26 mouse cellular contexts compared by ENCODE assay signal in genomic region chr6:142844061-142844460, GRCm38 (mm10). TPM values are rescaled to one million over a fixed set of nuclear protein-coding genes. Genes with fewer than 3 reads are reported as not detected.
DNase-seq lines count a peak whose midpoint lies in the region; ATAC-seq and TF ChIP-seq lines count a peak whose summit lies in the region.
"Had no signal": no experiment of that assay in that cellular context is flagged by ENCODE, and none has a peak within 500 bp of the region (broad histone marks: within the 10 kb centered on the region; RNA-seq: fewer than 3 reads in every experiment).

No protein-coding gene starts in this region.

- ATAC-seq in liver, embryonic 11.5 days (replicated peaks; ENCODE audit: low FRiP score) = no peak
- no peak for ATAC-seq in liver, postnatal 0 days
- ATAC-seq: forebrain, embryonic 14.5 days; forebrain, embryonic 16.5 days had no signal

- no peaks in the 10 kb centered on the region for H3K9me3 ChIP-seq in heart, embryonic 10.5 days
- no peaks in the 10 kb centered on the region for H3K9me3 ChIP-seq in liver, embryonic 11.5 days (ENCODE audit: control insufficient read depth, low read length)
- no peaks in the 10 kb centered on the region for H3K9me3 ChIP-seq in liver, postnatal 0 days (ENCODE audit: low read length)
- H3K9me3 ChIP-seq: embryonic facial prominence, embryonic 13.5 days; embryonic facial prominence, embryonic 15.5 days; forebrain, embryonic 10.5 days; forebrain, embryonic 12.5 days had no signal

- 0 out of 2 replicates have a peak, but pooled peaks cover 6% of the 10 kb centered on the region for H3K27me3 ChIP-seq in heart, embryonic 10.5 days (ENCODE audit: insufficient read depth, poor library complexity, severe bottlenecking)
- no peaks in the 10 kb centered on the region for H3K27me3 ChIP-seq in heart, adult 2 months (ENCODE audit: control insufficient read depth, insufficient read depth, low read length)
- H3K27me3 ChIP-seq in liver, embryonic 11.5 days (replicated peaks; ENCODE audit: control insufficient read depth, insufficient read depth, low read length) = no peaks in the 10 kb centered on the region
- H3K27me3 ChIP-seq in liver, postnatal 0 days (ENCODE audit: insufficient read depth, low read length) = no peaks in the 10 kb centered on the region
- H3K27me3 ChIP-seq: embryonic facial prominence, embryonic 13.5 days; embryonic facial prominence, embryonic 15.5 days; forebrain, embryonic 12.5 days had no signal

- no peak overlapping the region for H3K27ac ChIP-seq in heart, embryonic 10.5 days
- H3K27ac ChIP-seq in heart, adult 2 months = no peak overlapping the region
- no peak overlapping the region for H3K27ac ChIP-seq in liver, embryonic 11.5 days (ENCODE audit: low read depth, low read length)
- H3K27ac ChIP-seq in liver, postnatal 0 days (ENCODE audit: low read depth) = no peak overlapping the region
- H3K27ac ChIP-seq: embryonic facial prominence, embryonic 13.5 days; embryonic facial prominence, embryonic 15.5 days; forebrain, embryonic 10.5 days; forebrain, embryonic 12.5 days had no signal

- DNase-seq in heart, embryonic 10.5 days (ENCODE audit: low spot score) = peak; percentile 24
- DNase-seq in heart, adult 2 months = no peak
- peak; percentile 10 for DNase-seq in liver, embryonic 11.5 days (ENCODE audit: low spot score)
- DNase-seq in liver, postnatal 0 days = no peak
- DNase-seq: adrenal gland, adult 2 months; adrenal gland, postnatal 10 days; adrenal gland, postnatal 25 days; cerebellum, adult 11 months; cerebellum, adult 18-20 months; cerebellum, adult 8-10 months; cerebellum, adult 9-11 months; cerebellum, postnatal 14 days; cerebellum, postnatal 36 days; embryo, embryonic 11 days had no signal

- no peak overlapping the region for H3K9ac ChIP-seq in heart, adult 2 months (ENCODE audit: low read depth, low read length)
- H3K9ac ChIP-seq in liver, embryonic 11.5 days (ENCODE audit: low read depth, low read length) = no peak overlapping the region
- H3K9ac ChIP-seq in liver, postnatal 0 days (replicated peaks) = no peak overlapping the region
- H3K9ac ChIP-seq: embryonic facial prominence, embryonic 13.5 days; embryonic facial prominence, embryonic 15.5 days; forebrain, embryonic 12.5 days had no signal

- intact Hi-C loops in heart, adult 2 months (cut with DNase I) = no loop called here

- H3K36me3 ChIP-seq in heart, embryonic 10.5 days = no peaks in the 10 kb centered on the region
- H3K36me3 ChIP-seq in heart, adult 2 months (ENCODE audit: control insufficient read depth, insufficient read depth, low read length) = no peaks in the 10 kb centered on the region
- no peaks in the 10 kb centered on the region for H3K36me3 ChIP-seq in liver, embryonic 11.5 days (ENCODE audit: control insufficient read depth, insufficient read depth, low read length)
- no peaks in the 10 kb centered on the region for H3K36me3 ChIP-seq in liver, postnatal 0 days (replicated peaks; ENCODE audit: insufficient read depth, low read length)
- H3K36me3 ChIP-seq: embryonic facial prominence, embryonic 13.5 days; embryonic facial prominence, embryonic 15.5 days; forebrain, embryonic 10.5 days; forebrain, embryonic 12.5 days had no signal

- peaks cover 7% of the 10 kb centered on the region; the same call in 1 of the 2 replicates for H3K4me1 ChIP-seq in heart, embryonic 10.5 days
- H3K4me1 ChIP-seq in heart, adult 2 months (ENCODE audit: control insufficient read depth, insufficient read depth, low read length) = no peaks in the 10 kb centered on the region
- H3K4me1 ChIP-seq in liver, embryonic 11.5 days (replicated peaks; ENCODE audit: control insufficient read depth, insufficient read depth, low read length) = no peaks in the 10 kb centered on the region
- no peaks in the 10 kb centered on the region for H3K4me1 ChIP-seq in liver, postnatal 0 days (ENCODE audit: insufficient read depth)
- H3K4me1 ChIP-seq: embryonic facial prominence, embryonic 13.5 days; embryonic facial prominence, embryonic 15.5 days; forebrain, embryonic 10.5 days; forebrain, embryonic 12.5 days had no signal

- TF ChIP-seq CTCF in heart, adult 2 months (IDR thresholded peaks at IDR 0.05) = no peak
- TF ChIP-seq CTCF in liver, postnatal 0 days (IDR thresholded peaks at IDR 0.05; ENCODE audit: low read depth) = no peak

- no peak for TF ChIP-seq EP300 in heart, adult 2 months (IDR thresholded peaks at IDR 0.05; ENCODE audit: insufficient read depth, low read depth, low read length)
- TF ChIP-seq EP300 in liver, postnatal 0 days (IDR thresholded peaks at IDR 0.05; ENCODE audit: low read depth) = no peak

- no peak overlapping the region for H3K4me3 ChIP-seq in heart, embryonic 10.5 days
- H3K4me3 ChIP-seq in heart, adult 2 months = no peak overlapping the region
- H3K4me3 ChIP-seq in liver, embryonic 11.5 days (ENCODE audit: low read depth, low read length) = no peak overlapping the region
- no peak overlapping the region for H3K4me3 ChIP-seq in liver, postnatal 0 days (ENCODE audit: low read depth, low read length)
- H3K4me3 ChIP-seq: embryonic facial prominence, embryonic 13.5 days; embryonic facial prominence, embryonic 15.5 days; erythroblast, embryonic 14.5 days; forebrain, embryonic 10.5 days; forebrain, embryonic 12.5 days had no signal

- 79% methylated on average over 4 of the region's 4 CpGs for WGBS in heart, embryonic 10.5 days
- 77% methylated on average over 4 of the region's 4 CpGs for WGBS in heart, adult 2 months
- WGBS in liver, embryonic 11.5 days = 80% methylated on average over 4 of the region's 4 CpGs
- WGBS in liver, postnatal 0 days (ENCODE audit: insufficient replicate concordance) = 75% methylated on average over 4 of the region's 4 CpGs

- no peak overlapping the region for H3K4me2 ChIP-seq in liver, embryonic 11.5 days
- no peak overlapping the region for H3K4me2 ChIP-seq in liver, postnatal 0 days (ENCODE audit: low read depth, low read length)
- H3K4me2 ChIP-seq: embryonic facial prominence, embryonic 13.5 days; embryonic facial prominence, embryonic 15.5 days; forebrain, embryonic 12.5 days had no signal

- no peaks in the 10 kb centered on the region for H3K79me2 ChIP-seq in heart, adult 2 months (replicated peaks; ENCODE audit: control insufficient read depth, insufficient read depth, low read length)

- TF ChIP-seq POLR2A in heart, adult 2 months (IDR thresholded peaks at IDR 0.05; ENCODE audit: insufficient read depth, low read depth, low read length) = no peak

RNA-seq across cellular contexts. Expression of gene Sult6b2, which starts 39.8 kb away (rescaled TPM):
- polyA plus RNA-seq in heart, embryonic 10.5 days (2016; fragmentation: Nextera tagmentation; extraction: Ambion mirVana) = 0.06 TPM in 1 of 2 replicates, not detected in the other
- total RNA-seq in heart, adult 2 months (2021) = not detected
- polyA plus RNA-seq in heart, adult 2 months (2012; rRNA removed) = 0.12 TPM in 2 replicates
- polyA plus RNA-seq in liver, embryonic 11.5 days (2014; fragmentation: Nextera tagmentation; extraction: Ambion mirVana) = 0.07 TPM in 1 of 2 replicates, not detected in the other
- polyA plus RNA-seq in liver, postnatal 0 days (2015; fragmentation: Nextera tagmentation; extraction: Ambion mirVana) = not detected in 2 replicates
- total RNA-seq: adrenal gland, adult 2 months; adrenal gland, postnatal 10 days; adrenal gland, postnatal 25 days; adrenal gland, postnatal 4 days; common myeloid progenitor, adult 5-6 weeks; MEL had no signal
- polyA plus RNA-seq: adrenal gland, adult 2 months; C2C12; embryonic facial prominence, embryonic 11.5 days; embryonic facial prominence, embryonic 13.5 days; embryonic facial prominence, embryonic 15.5 days; erythroblast, embryonic 14.5 days had no signal

Comparison
In these comparisons a context has a peak if more than half of its experiments do, and no peak if none do; other contexts are left out.
1. DNase-seq: peak in heart, embryonic 10.5 days (single experiment) and liver, embryonic 11.5 days (single experiment); none in heart, adult 2 months (0 of 2) and liver, postnatal 0 days (single experiment).